Mouse (Mus musculus) midbrain, embryonic 14.5 days (tissue): ENCODE measurements around the gene Gm21970. TPM values are rescaled to one million over a fixed set of nuclear protein-coding genes. Genes with fewer than 3 reads are reported as not detected.
A peak's percentile ranks its signal among the peaks of the same experiment; 100 is the strongest.

Source experiments
- ATAC-seq: fragments of 200-750 bp; cut with Nextera tagmentation; 2 replicates; pipeline ENCODE4 v1.8.0; 2017; ENCODE audit warnings: moderate number of reproducible peaks, moderate library complexity; ENCODE audit not compliant: low FRiP score, low TSS enrichment
- DNase-seq: peaks from one replicate; pipeline ENCODE4 v3.0.0-alpha.2; 2015
- H3K27ac ChIP-seq: fragments of 300-500 bp; sonication (generic); replicated peaks from 2 replicates; pipeline ENCODE4 v1.5.1; 2014; ENCODE audit warnings: mild to moderate bottlenecking, low read depth, low read length, moderate library complexity
- H3K27me3 ChIP-seq: fragments of 300-500 bp; sonication (generic); 2 replicates; pipeline ENCODE4 v1.6.1; 2014; ENCODE audit warnings: low read length, control low read depth, mixed read lengths; ENCODE audit not compliant: control insufficient read depth, insufficient read depth
- H3K36me3 ChIP-seq: fragments of 300-500 bp; sonication (generic); 2 replicates; pipeline ENCODE4 v1.6.1; 2014; ENCODE audit warnings: low read length, control low read depth; ENCODE audit not compliant: control insufficient read depth, insufficient read depth
- H3K4me1 ChIP-seq: fragments of 300-500 bp; sonication (generic); 2 replicates; pipeline ENCODE4 v1.6.1; 2014; ENCODE audit warnings: mild to moderate bottlenecking, antibody characterized with exemption, low read length, control low read depth; ENCODE audit not compliant: control insufficient read depth, insufficient read depth
- H3K4me2 ChIP-seq: fragments of 300-500 bp; sonication (generic); 2 replicates; pipeline ENCODE4 v1.6.1; 2014; ENCODE audit warnings: mild to moderate bottlenecking, low read length, moderate library complexity
- H3K4me3 ChIP-seq: fragments of 300-500 bp; sonication (generic); replicated peaks from 2 replicates; pipeline ENCODE4 v1.5.1; 2014; ENCODE audit warnings: low read depth, low read length
- H3K9ac ChIP-seq: fragments of 300-500 bp; sonication (generic); replicated peaks from 2 replicates; pipeline ENCODE4 v1.6.1; 2014; ENCODE audit warnings: mild to moderate bottlenecking, low read length, moderate library complexity
- H3K9me3 ChIP-seq: fragments of 300-500 bp; sonication (generic); 2 replicates; pipeline ENCODE4 v1.6.1; 2016; ENCODE audit warnings: low read length, control low read depth, mixed read lengths; ENCODE audit not compliant: control insufficient read depth
- WGBS: fragments of 180-500 bp; shearing (Covaris S2); extraction: QIAGEN DNeasy Blood & Tissue Kit; methylation state at CpG from one replicate; pipeline ENCODE4 v1.1.7; 2014; 5-methylcytosine and 5-hydroxymethylcytosine counted together
- polyA plus RNA-seq: library from polyadenylated mRNA; unstranded; fragments of >200 nt; fragmentation: Nextera tagmentation; extraction: Ambion mirVana; gene quantifications from 2 replicates; pipeline ENCODE4 v1.2.1, GENCODE M21; 2014

Gm21970 gene
- polyA plus RNA-seq, 1 experiment from 2014 or later, result not detected

DNA sequence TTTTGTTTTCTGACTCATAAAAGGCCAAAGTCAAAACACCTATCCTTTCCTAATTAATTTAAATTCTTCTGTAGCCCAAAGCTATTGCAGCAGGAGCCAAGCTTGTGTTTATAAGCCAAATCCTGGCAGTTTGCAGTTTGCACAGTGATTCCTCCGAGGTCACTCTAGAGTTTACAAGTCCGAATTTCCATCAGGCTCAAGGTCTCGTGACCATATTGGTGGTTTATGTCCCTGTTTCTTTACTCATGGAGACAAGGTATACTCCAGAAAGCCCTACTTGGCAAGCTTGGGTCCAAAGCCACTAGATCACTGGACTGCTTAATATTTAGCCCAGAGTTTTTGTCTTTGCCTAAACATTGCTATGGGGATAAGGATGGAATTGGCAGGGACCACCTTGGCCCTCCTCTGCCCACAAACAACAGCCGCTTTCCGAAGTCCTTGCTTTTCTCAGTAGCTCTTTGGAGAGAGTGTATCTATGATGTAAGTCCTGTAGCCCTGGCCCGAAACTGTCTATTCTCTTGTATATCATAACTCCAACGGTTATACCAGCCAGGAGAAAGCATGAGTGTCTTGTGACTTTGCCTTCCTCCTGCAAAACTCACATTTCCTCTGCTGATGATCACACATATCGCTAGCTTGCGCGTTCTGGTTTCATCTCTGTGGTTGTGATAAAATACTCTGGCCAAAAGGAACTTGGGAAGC lies 5.0 kb upstream of the Gm21970 start:
- ATAC-seq (no peak), DNase-seq (no peak)
- WGBS, result 90% methylated on average over 10 of the region's 10 CpGs
- Histone ChIP-seq H3K27ac (no peak overlapping the region), H3K9ac (no peak overlapping the region), H3K4me3 (no peak overlapping the region), H3K9me3 (no peaks in the 10 kb centered on the region), H3K27me3 (no peaks in the 10 kb centered on the region), H3K4me1 (no peaks in the 10 kb centered on the region), H3K36me3 (peaks cover 27% of the 10 kb centered on the region), H3K4me2 (no peak overlapping the region)

DNA sequence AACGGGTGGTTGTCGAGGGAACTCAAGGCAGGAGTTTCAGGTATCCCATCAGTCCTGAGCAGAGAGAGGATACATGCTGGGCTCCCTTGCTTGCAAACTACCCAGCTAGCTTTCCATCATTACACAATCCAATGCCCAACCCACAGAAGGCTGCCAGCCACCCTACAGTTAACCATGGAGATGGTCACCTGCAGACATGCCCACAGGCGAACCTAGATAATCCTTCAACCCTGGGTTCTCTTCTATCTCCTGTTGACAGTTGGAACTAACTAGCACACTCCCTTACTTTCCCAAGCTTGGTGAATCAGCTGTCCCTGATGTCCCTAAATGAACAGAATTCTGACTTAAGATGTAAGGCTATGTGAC lies 4.4 kb upstream of the Gm21970 start:
- Histone ChIP-seq H3K4me2 (no peak overlapping the region), H3K9ac (no peak overlapping the region), H3K36me3 (peaks cover 33% of the 10 kb centered on the region), H3K4me3 (no peak overlapping the region), H3K9me3 (no peaks in the 10 kb centered on the region), H3K27ac (no peak overlapping the region), H3K4me1 (no peaks in the 10 kb centered on the region), H3K27me3 (no peaks in the 10 kb centered on the region)
- no peak for ATAC-seq
- WGBS, result 93% methylated on average over 3 of the region's 3 CpGs
- no peak for DNase-seq

DNA sequence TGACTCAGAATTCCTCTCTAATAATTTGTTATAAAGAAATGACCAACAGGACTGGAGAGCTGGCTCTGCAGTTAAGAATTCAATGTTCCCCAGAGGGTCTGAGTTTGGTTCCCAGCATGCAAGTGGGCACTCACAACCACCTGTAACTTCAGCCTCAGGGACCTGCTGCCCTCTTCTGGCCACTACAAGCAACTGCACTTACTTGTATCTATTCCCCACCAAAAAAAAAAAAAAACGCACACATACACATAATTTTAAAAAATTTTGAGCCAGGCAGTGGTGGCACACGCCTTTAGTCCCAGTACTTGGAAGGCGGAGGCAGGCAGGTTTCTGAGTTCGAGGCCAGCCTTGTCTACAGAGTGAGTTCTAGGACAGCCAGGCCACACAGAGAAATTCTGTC lies 1.4 kb upstream of the Gm21970 start:
- Histone ChIP-seq H3K9me3 (no peaks in the 10 kb centered on the region), H3K36me3 (peaks cover 54% of the 10 kb centered on the region), H3K4me1 (no peaks in the 10 kb centered on the region), H3K27me3 (no peaks in the 10 kb centered on the region), H3K4me2 (no peak overlapping the region), H3K9ac (no peak overlapping the region), H3K27ac (no peak overlapping the region), H3K4me3 (no peak overlapping the region)
- ATAC-seq (no peak), DNase-seq (peak; percentile 42)
- 92% methylated on average over 4 of the region's 4 CpGs for WGBS

DNA sequence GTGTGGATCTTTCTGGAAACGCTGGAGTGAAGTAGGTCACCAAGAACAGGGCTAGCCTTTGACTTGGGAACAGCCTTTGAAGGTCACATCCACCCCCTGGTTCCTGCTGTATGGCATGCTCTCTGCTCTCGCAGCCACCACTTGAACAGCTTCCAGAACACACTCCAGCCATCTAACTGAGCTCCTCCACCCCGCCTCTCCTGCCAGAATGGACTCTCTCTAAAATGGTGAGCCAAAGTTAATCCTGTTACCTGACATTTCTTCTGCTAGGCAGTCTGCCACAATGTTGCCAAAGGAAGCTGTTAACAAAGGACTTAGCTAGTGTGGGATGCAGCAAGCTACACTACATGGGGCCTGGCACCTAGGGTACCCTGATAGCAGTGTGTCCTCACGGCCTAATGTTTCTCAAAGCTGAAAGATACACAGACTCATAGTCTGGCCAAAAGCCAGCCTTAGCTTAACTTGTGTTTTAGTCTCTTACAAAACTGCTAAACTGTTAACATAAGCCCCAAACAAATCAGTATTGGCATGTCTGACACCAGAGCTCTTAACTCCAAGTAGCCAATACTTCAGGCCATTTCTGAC lies 3.4 kb downstream of the Gm21970 start:
- peaks cover 36% of the 10 kb centered on the region for H3K36me3 ChIP-seq
- no peak overlapping the region for H3K4me2 ChIP-seq
- ATAC-seq (no peak), DNase-seq (no peak)
- no peaks in the 10 kb centered on the region for H3K27me3 ChIP-seq
- H3K27ac ChIP-seq, result no peak overlapping the region
- H3K9ac ChIP-seq, result no peak overlapping the region
- WGBS, result 71% methylated on average over 4 of the region's 4 CpGs
- no peak overlapping the region for H3K4me3 ChIP-seq
- no peaks in the 10 kb centered on the region for H3K9me3 ChIP-seq
- no peaks in the 10 kb centered on the region for H3K4me1 ChIP-seq

- Histone ChIP-seq H3K4me1 (no peaks in the 10 kb centered on the region), H3K27ac (no peak overlapping the region), H3K9ac (no peak overlapping the region), H3K9me3 (no peaks in the 10 kb centered on the region), H3K4me2 (no peak overlapping the region), H3K36me3 (peaks cover 36% of the 10 kb centered on the region), H3K4me3 (no peak overlapping the region), H3K27me3 (no peaks in the 10 kb centered on the region)
- no peak for ATAC-seq
- no peak for DNase-seq
- WGBS, result 45% methylated on average over 8 of the region's 8 CpGs
Measured at GRCm38 (mm10) chr16:91395633-91396392, 4.3 kb downstream of the Gm21970 start.

DNA sequence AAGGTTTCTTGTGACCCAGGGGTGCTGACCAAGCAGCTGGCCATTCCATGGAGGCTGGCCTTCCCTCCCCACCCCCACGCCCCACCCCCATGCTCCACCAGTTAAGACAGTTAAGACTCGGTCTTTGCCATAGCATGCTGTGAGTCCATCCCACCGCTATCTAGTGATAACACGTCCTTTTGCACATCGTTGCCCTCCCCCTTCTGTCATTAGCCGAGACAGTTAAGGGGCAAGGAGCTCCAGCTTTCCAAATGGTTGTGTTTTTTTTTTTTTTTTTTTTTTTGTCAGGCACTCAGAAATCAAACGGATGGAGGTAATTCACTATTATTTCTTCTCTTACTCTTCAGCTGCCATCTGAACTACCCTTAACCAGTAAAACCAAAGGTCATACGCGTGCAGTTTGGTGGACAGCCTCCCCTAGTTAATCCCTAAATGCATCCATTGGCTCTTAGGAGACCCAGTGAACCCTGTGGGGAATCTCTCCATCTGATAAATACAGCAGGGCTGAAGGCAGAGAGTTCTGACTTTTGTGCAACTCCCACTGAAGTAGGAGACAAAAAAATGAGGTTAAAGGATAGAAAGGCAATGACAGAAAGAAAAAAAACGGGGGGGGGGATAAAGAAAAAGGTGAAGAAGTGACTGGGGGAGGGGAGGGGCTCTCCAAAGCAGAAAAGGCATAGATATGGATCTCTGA lies 5.5 kb downstream of the Gm21970 start:
- no peak overlapping the region for H3K4me2 ChIP-seq
- DNase-seq (no peak), ATAC-seq (no peak)
- H3K27ac ChIP-seq, result no peak overlapping the region
- H3K9ac ChIP-seq, result no peak overlapping the region
- H3K9me3 ChIP-seq, result no peaks in the 10 kb centered on the region
- H3K36me3 ChIP-seq, result peaks cover 29% of the 10 kb centered on the region
- H3K4me1 ChIP-seq, result no peaks in the 10 kb centered on the region
- no peaks in the 10 kb centered on the region for H3K27me3 ChIP-seq
- H3K4me3 ChIP-seq, result no peak overlapping the region
- WGBS, result 69% methylated on average over 10 of the region's 10 CpGs

- Histone ChIP-seq H3K27ac (no peak overlapping the region), H3K4me3 (no peak overlapping the region), H3K4me1 (no peaks in the 10 kb centered on the region), H3K9me3 (no peaks in the 10 kb centered on the region), H3K4me2 (no peak overlapping the region), H3K27me3 (no peaks in the 10 kb centered on the region), H3K36me3 (peaks cover 19% of the 10 kb centered on the region), H3K9ac (no peak overlapping the region)
- ATAC-seq (no peak), DNase-seq (no peak)
- 91% methylated on average over 12 of the region's 12 CpGs for WGBS
Measured at GRCm38 (mm10) chr16:91398030-91398429, 6.5 kb downstream of the Gm21970 start.

GRCm38 (mm10) chr16:91398944-91399343 lies 7.4 kb downstream of the Gm21970 start:
- ATAC-seq, result no peak

More at GRCm38 (mm10) chr16:91398944-91399343, 7.4 kb downstream of the Gm21970 start:
- H3K27me3 ChIP-seq, result no peaks in the 10 kb centered on the region
- no peak overlapping the region for H3K4me2 ChIP-seq
- H3K4me1 ChIP-seq, result no peaks in the 10 kb centered on the region
- no peak overlapping the region for H3K4me3 ChIP-seq
- DNase-seq, result no peak
- no peaks in the 10 kb centered on the region for H3K9me3 ChIP-seq
- H3K27ac ChIP-seq, result no peak overlapping the region
- H3K9ac ChIP-seq, result no peak overlapping the region
- 87% methylated on average over 7 of the region's 7 CpGs for WGBS
- peaks cover 16% of the 10 kb centered on the region; the same call in 1 of the 2 replicates for H3K36me3 ChIP-seq
